Mouse (Mus musculus) embryonic fibroblast, embryonic 13.5 days (primary cell): ENCODE measurements around the gene Shpk. TPM values are rescaled to one million over a fixed set of nuclear protein-coding genes. Genes with fewer than 3 reads are reported as not detected.

ENCODE experiments used
- H3K27ac ChIP-seq: 2 replicates; pipeline ENCODE4 v1.5.1; 2012; ENCODE audit warnings: low read length, control low read depth, inconsistent platforms; ENCODE audit not compliant: insufficient read depth
- H3K4me1 ChIP-seq: 2 replicates; pipeline ENCODE4 v1.6.1; 2011; ENCODE audit warnings: low read length; ENCODE audit not compliant: control insufficient read depth, insufficient read depth
- H3K4me3 ChIP-seq: 2 replicates; pipeline ENCODE4 v1.5.1; 2011; ENCODE audit warnings: mild to moderate bottlenecking, control low read depth, low read length; ENCODE audit not compliant: insufficient read depth
- CTCF ChIP-seq: IDR thresholded peaks from 2 replicates; pipeline ENCODE4 v1.5.1; 2011; ENCODE audit warnings: mild to moderate bottlenecking, control low read depth, low read length, moderate library complexity, borderline replicate concordance; ENCODE audit not compliant: insufficient read depth
- POLR2A ChIP-seq: IDR thresholded peaks from 2 replicates; pipeline ENCODE4 v1.6.1; 2011; ENCODE audit warnings: low read depth, mild to moderate bottlenecking, control low read depth, low read length, moderate library complexity
- polyA plus RNA-seq: library from polyadenylated mRNA; stranded (reverse); fragments of >200 nt; gene quantifications from 2 replicates; pipeline ENCODE4 v1.2.4, GENCODE M21; 2011; ENCODE audit warnings: low read depth; ENCODE audit not compliant: missing spikeins, insufficient read length

Gene Shpk
- polyA plus RNA-seq, 1 experiment = 2.2 TPM

- Histone ChIP-seq H3K4me3 (peak overlapping the region; percentile 98), H3K27ac (no peak overlapping the region), H3K4me1 (peaks cover 3% of the 10 kb centered on the region)
- TF ChIP-seq CTCF = no peak
Measured at GRCm38 (mm10) chr11:73176186-73176585, 23.1 kb upstream of the Shpk start.

GRCm38 (mm10) chr11:73176608-73177508 lies 22.4 kb upstream of the Shpk start, which contains the start of the genes Emc6 and Tax1bp3:
Gene Emc6 (minus strand): TSS chr11:73177037.
Gene Tax1bp3 (plus strand): TSS chr11:73177083.
- H3K4me3 ChIP-seq = peak within 1 kb of the TSS; percentile 98
- peak; percentile 70 for TF ChIP-seq POLR2A
- no peak for TF ChIP-seq CTCF
- peak within 1 kb of the TSS; percentile 93 for H3K27ac ChIP-seq
- H3K4me1 ChIP-seq = peaks cover 2% of the 10 kb centered on the region

- Histone ChIP-seq H3K27ac (peak overlapping the region; percentile 93), H3K4me3 (peak overlapping the region; percentile 98), H3K4me1 (no peaks in the 10 kb centered on the region; the same call in none of the 2 replicates)
- TF ChIP-seq POLR2A (peak; percentile 57), CTCF (no peak)
Measured at GRCm38 (mm10) chr11:73177509-73177875, 21.8 kb upstream of the Shpk start.

GRCm38 (mm10) chr11:73177895-73178294 lies 21.4 kb upstream of the Shpk start:
- H3K4me1 ChIP-seq = no peaks in the 10 kb centered on the region; the same call in 1 of the 2 replicates
- H3K4me3 ChIP-seq = peak overlapping the region; percentile 98
- TF ChIP-seq CTCF (no peak), POLR2A (no peak)
- peak overlapping the region; percentile 81 for H3K27ac ChIP-seq

- no peak overlapping the region for H3K4me3 ChIP-seq
- no peaks in the 10 kb centered on the region for H3K4me1 ChIP-seq
- no peak overlapping the region for H3K27ac ChIP-seq
- no peak for TF ChIP-seq POLR2A
- TF ChIP-seq CTCF = no peak
Measured at GRCm38 (mm10) chr11:73185872-73186615, 13.2 kb upstream of the Shpk start.

GRCm38 (mm10) chr11:73187231-73187630 lies 12.0 kb upstream of the Shpk start:
- Histone ChIP-seq H3K4me1 (no peaks in the 10 kb centered on the region), H3K27ac (no peak overlapping the region), H3K4me3 (no peak overlapping the region)
- TF ChIP-seq CTCF = no peak
- no peak for TF ChIP-seq POLR2A

GRCm38 (mm10) chr11:73193047-73193446 lies 6.2 kb upstream of the Shpk start:
- Histone ChIP-seq H3K4me3 (no peak overlapping the region), H3K4me1 (peaks cover 2% of the 10 kb centered on the region; the same call in 1 of the 2 replicates), H3K27ac (no peak overlapping the region)
- no peak for TF ChIP-seq POLR2A
- no peak for TF ChIP-seq CTCF

- H3K4me3 ChIP-seq = no peak overlapping the region
- no peak overlapping the region for H3K27ac ChIP-seq
- peaks cover 2% of the 10 kb centered on the region; the same call in 1 of the 2 replicates for H3K4me1 ChIP-seq
- TF ChIP-seq POLR2A (no peak), CTCF (no peak)
Measured at GRCm38 (mm10) chr11:73194444-73194843, 4.8 kb upstream of the Shpk start.

- Histone ChIP-seq H3K4me1 (peaks cover under 1% of the 10 kb centered on the region; the same call in 1 of the 2 replicates), H3K27ac (no peak overlapping the region), H3K4me3 (peak overlapping the region; percentile 64)
- TF ChIP-seq POLR2A (no peak), CTCF (no peak)
Measured at GRCm38 (mm10) chr11:73198190-73198589, 1.1 kb upstream of the Shpk start.
